ENCODE assay signal across 10 mouse cellular contexts in the genomic region with DNA sequence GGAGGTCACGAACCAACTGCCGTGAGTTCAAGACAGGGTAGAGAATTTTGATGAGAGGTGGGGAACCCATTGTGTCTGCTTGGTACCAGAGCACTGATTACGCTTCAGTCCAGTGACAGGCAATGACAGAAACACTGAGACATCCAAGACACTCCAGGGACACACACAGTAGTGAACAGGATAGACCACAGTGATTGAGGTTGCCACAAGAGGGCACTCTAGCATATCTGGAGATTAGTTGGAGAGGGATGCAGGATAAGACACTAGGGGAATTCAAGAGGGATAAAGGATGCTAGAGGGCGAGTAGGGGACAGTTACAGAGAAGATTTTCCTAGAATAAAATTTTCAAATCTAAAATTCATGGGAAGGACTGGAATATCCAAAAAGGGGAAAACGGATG. TPM values are rescaled to one million over a fixed set of nuclear protein-coding genes. Genes with fewer than 3 reads are reported as not detected.
DNase-seq lines count a peak whose midpoint lies in the region; TF ChIP-seq lines count a peak whose summit lies in the region.
"Had no signal": no experiment of that assay in that cellular context is flagged by ENCODE, and none has a peak within 500 bp of the region (broad histone marks: within the 10 kb centered on the region; RNA-seq: fewer than 3 reads in every experiment).

No protein-coding gene starts in this region.

- no peak overlapping the region for H3K4me3 ChIP-seq in gastrocnemius, adult 2 months
- H3K4me3 ChIP-seq in thymus, adult 2 months (ENCODE audit: control insufficient read depth, insufficient read depth, low read length): no peak overlapping the region

- 59% methylated on average over 5 of the region's 5 CpGs for WGBS in thymus, adult 2 months

- H3K4me1 ChIP-seq in thymus, adult 2 months (replicated peaks; ENCODE audit: control insufficient read depth, insufficient read depth, low read length): no peaks in the 10 kb centered on the region

- intact Hi-C loops in gastrocnemius, adult 2 months (cut with DNase I): no loop called here

- no peak overlapping the region for H3K27ac ChIP-seq in gastrocnemius, adult 2 months
- no peak overlapping the region for H3K27ac ChIP-seq in thymus, adult 2 months (ENCODE audit: control insufficient read depth, insufficient read depth, low read length)

- no peaks in the 10 kb centered on the region for H3K27me3 ChIP-seq in thymus, adult 2 months (ENCODE audit: control insufficient read depth, insufficient read depth, low read length)

- no peak for TF ChIP-seq POLR2A in thymus, adult 2 months (IDR thresholded peaks at IDR 0.05; ENCODE audit: control insufficient read depth, extremely low read depth, insufficient read depth, low read length, poor library complexity)

- TF ChIP-seq CTCF in gastrocnemius, adult 2 months (IDR thresholded peaks at IDR 0.05): peak; percentile 62
- TF ChIP-seq CTCF in thymus, adult 2 months (IDR thresholded peaks at IDR 0.05; ENCODE audit: borderline replicate concordance, control insufficient read depth, extremely low read depth, insufficient read depth, low read length, poor library complexity): no peak

- H3K36me3 ChIP-seq in thymus, adult 2 months (ENCODE audit: control insufficient read depth, insufficient read depth, low read length): no peaks in the 10 kb centered on the region

- no peak for DNase-seq in gastrocnemius, adult 2 months
- DNase-seq in gastrocnemius, adult 8-10 months (ENCODE audit: low spot score in 2 of 2): no peak
- DNase-seq in thymus, adult 2 months: peak; percentile 19
- DNase-seq in thymus, adult 18-20 months: no peak
- DNase-seq in embryo, embryonic 10 days (ENCODE audit: low spot score): peak; percentile 69
- DNase-seq in layer of hippocampus, postnatal 10 days (ENCODE audit: low spot score in 2 of 2): peak; percentile 62 to 65
- DNase-seq in right cerebral cortex, postnatal 14 days: peak; percentile 55
- no peak for DNase-seq in heart, adult 8-10 months (ENCODE audit: low spot score)

RNA-seq across cellular contexts. Expression of a gene that starts 8.3 kb away (rescaled TPM):
- total RNA-seq in gastrocnemius, adult 2 months (2021): not detected
- not detected for total RNA-seq in gastrocnemius, adult 8-10 months (2022)
- 0.99 and 1.0 TPM in 2 replicates for polyA plus RNA-seq in thymus, adult 2 months (2012; rRNA removed)
- total RNA-seq in layer of hippocampus, postnatal 10 days (2021): under 1 TPM; 0.04 to 0.09 TPM
- total RNA-seq in heart, adult 8-10 months (2022): not detected
- total RNA-seq: hematopoietic stem cell, adult 5-6 weeks; neutrophil, adult 5-6 weeks had no signal

RNA-seq across cellular contexts. Expression of a gene that starts 31.9 kb away (rescaled TPM):
- total RNA-seq in gastrocnemius, adult 2 months (2021): 10 to 100 TPM; 21.2 to 28.9 TPM
- 10 to 100 TPM; 16.8 to 25.3 (median 18.6) TPM for total RNA-seq in gastrocnemius, adult 8-10 months (2022)
- polyA plus RNA-seq in thymus, adult 2 months (2012; rRNA removed): 72.4 and 91.4 TPM in 2 replicates
- 10 to 100 TPM; 69.3 to 77.2 TPM for total RNA-seq in layer of hippocampus, postnatal 10 days (2021)
- total RNA-seq in heart, adult 8-10 months (2022): 10 to 100 TPM; 31.1 to 33.6 (median 32.1) TPM

RNA-seq across cellular contexts. Expression of a gene that starts 41.7 kb away (rescaled TPM):
- total RNA-seq in gastrocnemius, adult 2 months (2021): 10 to 100 TPM; 65.3 to 78.6 TPM
- 10 to 100 TPM; 58.2 to 74.5 (median 66.1) TPM for total RNA-seq in gastrocnemius, adult 8-10 months (2022)
- polyA plus RNA-seq in thymus, adult 2 months (2012; rRNA removed): 126 and 145 TPM in 2 replicates
- total RNA-seq in layer of hippocampus, postnatal 10 days (2021): 10 to 100 TPM; 31.6 to 35.6 TPM
- total RNA-seq in heart, adult 8-10 months (2022): 10 to 100 TPM; 24.0 to 34.6 (median 31.8) TPM

Comparison
In these comparisons a context has a peak if more than half of its experiments do, and no peak if none do; other contexts are left out.
1. DNase-seq: peak in thymus, adult 2 months (single experiment), embryo, embryonic 10 days (single experiment), layer of hippocampus, postnatal 10 days (2 of 2) and right cerebral cortex, postnatal 14 days (single experiment); none in gastrocnemius, adult 2 months (single experiment), gastrocnemius, adult 8-10 months (0 of 2), thymus, adult 18-20 months (0 of 2) and heart, adult 8-10 months (single experiment).